Mouse (Mus musculus): ENCODE measurements around the gene Slk. TPM values are rescaled to one million over a fixed set of nuclear protein-coding genes. Genes with fewer than 3 reads are reported as not detected.

Gene Slk
- polyA plus RNA-seq, 1 experiment from 2014 or later = 13.8 TPM

GRCm38 (mm10) chr19:47629068-47629467 is 49.6 kb downstream of the Slk start:
- ATAC-seq (ENCODE audit: insufficient read depth, low FRiP score, low TSS enrichment) = no peak
- Histone ChIP-seq H3K4me1 (ENCODE audit: control insufficient read depth, insufficient read depth, low read length) (no peaks in the 10 kb centered on the region), H3K4me3 (ENCODE audit: low read depth, low read length) (no peak overlapping the region), H3K9ac (ENCODE audit: low read length) (no peak overlapping the region), H3K4me2 (ENCODE audit: low read depth) (no peak overlapping the region), H3K27me3 (ENCODE audit: control insufficient read depth, insufficient read depth, low read length) (no peaks in the 10 kb centered on the region), H3K9me3 (ENCODE audit: control insufficient read depth, low read length) (no peaks in the 10 kb centered on the region), H3K27ac (ENCODE audit: low read depth, low read length) (no peak overlapping the region), H3K36me3 (ENCODE audit: control insufficient read depth, insufficient read depth, low read length) (no peaks in the 10 kb centered on the region)
- DNase-seq (ENCODE audit: low spot score) = no peak
- 74% methylated on average over 5 of the region's 5 CpGs for WGBS

- ATAC-seq (ENCODE audit: insufficient read depth, low FRiP score, low TSS enrichment) = no peak
- H3K4me2 ChIP-seq (ENCODE audit: low read depth) = no peak overlapping the region
- no peaks in the 10 kb centered on the region for H3K9me3 ChIP-seq (ENCODE audit: control insufficient read depth, low read length)
- H3K27me3 ChIP-seq (ENCODE audit: control insufficient read depth, insufficient read depth, low read length) = no peaks in the 10 kb centered on the region
- no peak overlapping the region for H3K4me3 ChIP-seq (ENCODE audit: low read depth, low read length)
- no peaks in the 10 kb centered on the region for H3K4me1 ChIP-seq (ENCODE audit: control insufficient read depth, insufficient read depth, low read length)
- DNase-seq (ENCODE audit: low spot score) = no peak
- H3K36me3 ChIP-seq (ENCODE audit: control insufficient read depth, insufficient read depth, low read length) = no peaks in the 10 kb centered on the region
- WGBS = 89% methylated on average over 5 of the region's 5 CpGs
- H3K9ac ChIP-seq (ENCODE audit: low read length) = no peak overlapping the region
- no peak overlapping the region for H3K27ac ChIP-seq (ENCODE audit: low read depth, low read length)
Observed at GRCm38 (mm10) chr19:47630381-47630780, 50.9 kb downstream of the Slk start.

GRCm38 (mm10) chr19:47631799-47632198 is 52.3 kb downstream of the Slk start:
- Histone ChIP-seq H3K36me3 (ENCODE audit: control insufficient read depth, insufficient read depth, low read length) (0 out of 2 replicates have a peak, but pooled peaks cover under 1% of the 10 kb centered on the region), H3K9ac (ENCODE audit: low read length) (no peak overlapping the region), H3K4me3 (ENCODE audit: low read depth, low read length) (no peak overlapping the region), H3K4me1 (ENCODE audit: control insufficient read depth, insufficient read depth, low read length) (no peaks in the 10 kb centered on the region), H3K9me3 (ENCODE audit: control insufficient read depth, low read length) (no peaks in the 10 kb centered on the region), H3K4me2 (ENCODE audit: low read depth) (no peak overlapping the region), H3K27me3 (ENCODE audit: control insufficient read depth, insufficient read depth, low read length) (no peaks in the 10 kb centered on the region), H3K27ac (ENCODE audit: low read depth, low read length) (no peak overlapping the region)
- 96% methylated on average over 5 of the region's 5 CpGs for WGBS
- DNase-seq (ENCODE audit: low spot score) (no peak), ATAC-seq (ENCODE audit: insufficient read depth, low FRiP score, low TSS enrichment) (no peak)

GRCm38 (mm10) chr19:47635380-47635779 is 55.9 kb downstream of the Slk start:
- H3K9ac ChIP-seq (ENCODE audit: low read length) = no peak overlapping the region
- no peaks in the 10 kb centered on the region for H3K9me3 ChIP-seq (ENCODE audit: control insufficient read depth, low read length)
- no peaks in the 10 kb centered on the region for H3K4me1 ChIP-seq (ENCODE audit: control insufficient read depth, insufficient read depth, low read length)
- DNase-seq (ENCODE audit: low spot score) (no peak), ATAC-seq (ENCODE audit: insufficient read depth, low FRiP score, low TSS enrichment) (no peak)
- H3K27me3 ChIP-seq (ENCODE audit: control insufficient read depth, insufficient read depth, low read length) = no peaks in the 10 kb centered on the region
- WGBS = 94% methylated on average over 4 of the region's 4 CpGs
- H3K36me3 ChIP-seq (ENCODE audit: control insufficient read depth, insufficient read depth, low read length) = 0 out of 2 replicates have a peak, but pooled peaks cover 4% of the 10 kb centered on the region
- no peak overlapping the region for H3K4me2 ChIP-seq (ENCODE audit: low read depth)
- no peak overlapping the region for H3K27ac ChIP-seq (ENCODE audit: low read depth, low read length)
- H3K4me3 ChIP-seq (ENCODE audit: low read depth, low read length) = no peak overlapping the region

DNA sequence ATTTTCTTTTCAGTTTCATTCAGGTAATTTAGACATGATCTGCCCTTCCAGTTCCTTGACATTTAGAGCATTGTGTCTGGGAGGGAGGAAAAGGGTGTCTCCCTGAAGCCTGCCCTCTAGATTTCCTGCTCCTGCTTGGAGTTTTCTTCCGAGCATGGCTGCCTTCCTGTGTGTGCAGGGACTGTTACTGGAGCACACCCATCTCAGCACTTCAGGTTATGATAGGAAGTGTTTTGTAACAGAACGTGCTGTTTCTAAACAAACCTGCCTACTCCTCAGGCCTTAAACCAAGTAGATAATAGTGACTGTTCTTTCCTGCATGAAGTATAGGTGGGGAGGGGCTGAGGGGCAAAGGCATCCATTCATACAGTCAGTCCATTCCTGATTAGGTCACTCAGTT is 64.4 kb downstream of the Slk start:
- Histone ChIP-seq H3K9ac (ENCODE audit: low read length) (no peak overlapping the region), H3K27ac (ENCODE audit: low read depth, low read length) (no peak overlapping the region), H3K4me2 (ENCODE audit: low read depth) (no peak overlapping the region), H3K36me3 (ENCODE audit: control insufficient read depth, insufficient read depth, low read length) (0 out of 2 replicates have a peak, but pooled peaks cover 7% of the 10 kb centered on the region), H3K4me1 (ENCODE audit: control insufficient read depth, insufficient read depth, low read length) (no peaks in the 10 kb centered on the region), H3K27me3 (ENCODE audit: control insufficient read depth, insufficient read depth, low read length) (no peaks in the 10 kb centered on the region), H3K4me3 (ENCODE audit: low read depth, low read length) (no peak overlapping the region), H3K9me3 (ENCODE audit: control insufficient read depth, low read length) (no peaks in the 10 kb centered on the region)
- ATAC-seq (ENCODE audit: insufficient read depth, low FRiP score, low TSS enrichment) (no peak), DNase-seq (ENCODE audit: low spot score) (no peak)
- WGBS = 83% methylated on average over 2 of the region's 2 CpGs

- Histone ChIP-seq H3K4me2 (ENCODE audit: low read depth) (no peak overlapping the region), H3K36me3 (ENCODE audit: control insufficient read depth, insufficient read depth, low read length) (0 out of 2 replicates have a peak, but pooled peaks cover 4% of the 10 kb centered on the region), H3K9ac (ENCODE audit: low read length) (no peak overlapping the region), H3K27me3 (ENCODE audit: control insufficient read depth, insufficient read depth, low read length) (no peaks in the 10 kb centered on the region), H3K4me1 (ENCODE audit: control insufficient read depth, insufficient read depth, low read length) (no peaks in the 10 kb centered on the region), H3K27ac (ENCODE audit: low read depth, low read length) (no peak overlapping the region), H3K9me3 (ENCODE audit: control insufficient read depth, low read length) (no peaks in the 10 kb centered on the region), H3K4me3 (ENCODE audit: low read depth, low read length) (no peak overlapping the region)
- 81% methylated on average over 6 of the region's 6 CpGs for WGBS
- DNase-seq (ENCODE audit: low spot score) (no peak), ATAC-seq (ENCODE audit: insufficient read depth, low FRiP score, low TSS enrichment) (no peak)
Observed at GRCm38 (mm10) chr19:47645583-47645982, 66.1 kb downstream of the Slk start.

GRCm38 (mm10) chr19:47646508-47647120 is 67.1 kb downstream of the Slk start:
- Histone ChIP-seq H3K36me3 (ENCODE audit: control insufficient read depth, insufficient read depth, low read length) (no peaks in the 10 kb centered on the region), H3K4me1 (ENCODE audit: control insufficient read depth, insufficient read depth, low read length) (no peaks in the 10 kb centered on the region), H3K4me2 (ENCODE audit: low read depth) (no peak overlapping the region), H3K27ac (ENCODE audit: low read depth, low read length) (no peak overlapping the region), H3K4me3 (ENCODE audit: low read depth, low read length) (no peak overlapping the region), H3K9me3 (ENCODE audit: control insufficient read depth, low read length) (no peaks in the 10 kb centered on the region), H3K27me3 (ENCODE audit: control insufficient read depth, insufficient read depth, low read length) (no peaks in the 10 kb centered on the region), H3K9ac (ENCODE audit: low read length) (no peak overlapping the region)
- DNase-seq (ENCODE audit: low spot score) = no peak
- ATAC-seq (ENCODE audit: insufficient read depth, low FRiP score, low TSS enrichment) = no peak
- 93% methylated on average over 6 of the region's 6 CpGs for WGBS

GRCm38 (mm10) chr19:47649071-47649470 is 69.6 kb downstream of the Slk start:
- Histone ChIP-seq H3K9ac (ENCODE audit: low read length) (no peak overlapping the region), H3K36me3 (ENCODE audit: control insufficient read depth, insufficient read depth, low read length) (no peaks in the 10 kb centered on the region), H3K4me3 (ENCODE audit: low read depth, low read length) (no peak overlapping the region), H3K4me1 (ENCODE audit: control insufficient read depth, insufficient read depth, low read length) (no peaks in the 10 kb centered on the region), H3K4me2 (ENCODE audit: low read depth) (no peak overlapping the region), H3K27ac (ENCODE audit: low read depth, low read length) (no peak overlapping the region), H3K9me3 (ENCODE audit: control insufficient read depth, low read length) (no peaks in the 10 kb centered on the region), H3K27me3 (ENCODE audit: control insufficient read depth, insufficient read depth, low read length) (no peaks in the 10 kb centered on the region)
- DNase-seq (ENCODE audit: low spot score) (no peak), ATAC-seq (ENCODE audit: insufficient read depth, low FRiP score, low TSS enrichment) (no peak)
- whole genome bisulfite sequencing = 96% methylated on average over 6 of the region's 6 CpGs

DNA sequence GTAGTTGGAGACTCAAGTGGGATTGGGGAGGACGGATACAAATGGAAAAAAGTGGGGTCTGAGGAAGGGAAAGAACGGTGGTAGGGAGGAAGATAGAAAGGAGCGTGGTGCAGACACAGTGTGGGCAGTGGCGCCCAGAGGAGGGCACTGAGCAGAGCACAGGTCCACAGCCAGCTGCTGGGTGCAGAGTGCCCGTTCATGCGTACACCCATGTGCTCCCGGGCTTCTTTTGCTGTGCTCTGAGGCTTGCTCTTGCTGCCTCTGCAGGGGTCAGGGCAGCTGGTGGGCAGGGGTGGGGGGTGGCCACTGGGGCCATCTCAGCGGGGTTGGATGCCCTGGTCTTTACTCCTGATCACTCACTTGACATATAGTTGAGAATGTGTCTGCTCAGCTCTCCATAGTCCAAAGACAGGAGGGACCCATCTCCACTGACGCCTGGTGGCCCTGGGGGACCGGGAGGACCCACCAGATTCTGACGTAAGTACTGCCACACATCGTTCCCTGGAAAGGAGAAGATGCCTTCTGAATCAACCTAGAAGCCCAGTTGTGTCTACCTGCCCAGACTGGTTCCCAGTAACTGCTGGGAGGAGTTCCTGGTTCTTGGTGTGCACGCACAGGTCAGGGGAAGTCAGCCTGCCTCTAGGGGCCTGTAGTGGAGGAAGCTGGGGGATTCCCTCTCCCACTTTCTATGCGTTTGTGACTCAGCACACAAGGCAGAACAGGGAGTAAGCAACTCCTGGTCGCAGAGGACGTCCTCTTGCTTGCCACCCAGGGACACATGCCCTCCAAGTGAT is 71.1 kb downstream of the Slk start:
- Histone ChIP-seq H3K4me1 (ENCODE audit: control insufficient read depth, insufficient read depth, low read length) (no peaks in the 10 kb centered on the region), H3K9me3 (ENCODE audit: control insufficient read depth, low read length) (no peaks in the 10 kb centered on the region), H3K9ac (ENCODE audit: low read length) (no peak overlapping the region), H3K4me3 (ENCODE audit: low read depth, low read length) (no peak overlapping the region), H3K36me3 (ENCODE audit: control insufficient read depth, insufficient read depth, low read length) (no peaks in the 10 kb centered on the region), H3K27me3 (ENCODE audit: control insufficient read depth, insufficient read depth, low read length) (no peaks in the 10 kb centered on the region), H3K4me2 (ENCODE audit: low read depth) (no peak overlapping the region), H3K27ac (ENCODE audit: low read depth, low read length) (no peak overlapping the region)
- ATAC-seq (ENCODE audit: insufficient read depth, low FRiP score, low TSS enrichment) = no peak
- 92% methylated on average over 16 of the region's 16 CpGs for WGBS
- DNase-seq (ENCODE audit: low spot score) = no peak

Measured in neural tube, embryonic 11.5 days (tissue).